Mouse (Mus musculus): ENCODE measurements around the gene Ccdc33.

DNA sequence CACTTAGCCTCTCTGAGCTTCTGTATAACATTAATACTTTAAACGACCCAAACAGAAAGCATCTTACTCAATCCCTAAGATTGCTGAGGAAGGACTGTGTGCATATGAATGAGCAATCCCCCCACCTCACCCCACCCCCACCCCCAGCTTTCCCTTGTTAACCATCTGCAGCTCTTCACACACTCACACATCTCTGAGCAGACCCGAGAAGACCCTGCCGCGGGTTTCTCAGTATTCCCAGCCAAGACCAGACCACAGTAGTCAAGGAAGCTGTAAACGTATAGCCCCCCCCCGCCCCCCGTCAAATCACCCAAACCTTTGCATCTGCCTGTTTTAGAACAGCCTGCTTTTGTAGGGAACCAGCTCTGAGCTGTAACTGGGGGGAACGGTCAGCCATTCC, 34.0 kb downstream of the Ccdc33 start:
- TF ChIP-seq EP300 (IDR thresholded peaks at IDR 0.05; ENCODE audit: insufficient read depth, low read depth, low read length) (no peak), POLR2A (IDR thresholded peaks at IDR 0.05; ENCODE audit: insufficient read depth, low read depth, low read length) (no peak), CTCF (IDR thresholded peaks at IDR 0.05) (no peak)

Data from heart, adult 2 months (tissue).